8 mouse cellular contexts compared by ENCODE assay signal in genomic region chr2:125246669-125247068, GRCm38 (mm10). TPM values are rescaled to one million over a fixed set of nuclear protein-coding genes. Genes with fewer than 3 reads are reported as not detected.
A peak's percentile ranks its signal among the peaks of the same experiment; 100 is the strongest.
DNase-seq lines count a peak whose midpoint lies in the region; ATAC-seq and TF ChIP-seq lines count a peak whose summit lies in the region.

No protein-coding gene starts in this region.

- no peak for TF ChIP-seq RAD21 in CH12.LX (IDR thresholded peaks at IDR 0.05; ENCODE audit: low read depth, low read length)

- intact Hi-C loops in gastrocnemius, adult 2 months (cut with DNase I), result no loop called here
- intact Hi-C loops in gastrocnemius, postnatal 36 days (cut with DNase I), result no loop called here

- H3K9me3 ChIP-seq in CH12.LX (replicated peaks; ENCODE audit: low read length), result no peaks in the 10 kb centered on the region
- H3K9me3 ChIP-seq in forebrain, embryonic 13.5 days (replicated peaks), result no peaks in the 10 kb centered on the region
- H3K9me3 ChIP-seq in liver, embryonic 11.5 days (ENCODE audit: control insufficient read depth, low read length), result no peaks in the 10 kb centered on the region

- peak overlapping the region; percentile 88 for H3K4me3 ChIP-seq in gastrocnemius, adult 2 months
- H3K4me3 ChIP-seq in CH12.LX (replicated peaks in 1 of 3; ENCODE audit: low read depth in 2 of 3, low read length in 2 of 3, poor library complexity in 1 of 3), result peak overlapping the region; percentile 39 to 40 (median 39)
- peak overlapping the region; percentile 70 for H3K4me3 ChIP-seq in forebrain, embryonic 13.5 days
- H3K4me3 ChIP-seq in liver, embryonic 11.5 days (ENCODE audit: low read depth, low read length), result peak overlapping the region; percentile 94

- no peak for TF ChIP-seq CTCF in gastrocnemius, adult 2 months (IDR thresholded peaks at IDR 0.05)
- TF ChIP-seq CTCF in CH12.LX (conservative IDR thresholded peaks at IDR 0.05 in 1 of 2, IDR thresholded peaks at IDR 0.05 in 1 of 2; ENCODE audit: low read depth in 2 of 2, low read length in 2 of 2), result no peak

- H3K79me2 ChIP-seq in CH12.LX (replicated peaks; ENCODE audit: control insufficient read depth, extremely low read depth, insufficient read depth, poor library complexity, severe bottlenecking), result peaks cover 40% of the 10 kb centered on the region

- H3K4me1 ChIP-seq in CH12.LX (ENCODE audit: control insufficient read depth in 1 of 2, insufficient read depth in 2 of 2), result peaks cover 4 to 26% of the 10 kb centered on the region in 2 experiments; a peak in 3 of 4 replicates
- H3K4me1 ChIP-seq in forebrain, embryonic 13.5 days, result peaks cover 30% of the 10 kb centered on the region
- peaks cover 24% of the 10 kb centered on the region for H3K4me1 ChIP-seq in liver, embryonic 11.5 days (replicated peaks; ENCODE audit: control insufficient read depth, insufficient read depth, low read length)

- ATAC-seq in forebrain, embryonic 13.5 days, result peak; percentile 0; the same call in 1 of the 2 replicates
- ATAC-seq in liver, embryonic 11.5 days (replicated peaks; ENCODE audit: low FRiP score), result 0 out of 2 replicates have a peak, but pooled peaks have one; percentile 0

- no peak for TF ChIP-seq POLR2A in CH12.LX (IDR thresholded peaks at IDR 0.05; ENCODE audit: low read depth, low read length)

- in situ Hi-C loops in CH12.LX (cut with MboI; ENCODE audit: low pct_ligation_motif_present, low pct_unique_long_range_greater_than_20kb, low sequenced_read_pairs), result no loop called here

- H3K27me3 ChIP-seq in CH12.LX (replicated peaks), result no peaks in the 10 kb centered on the region
- no peaks in the 10 kb centered on the region for H3K27me3 ChIP-seq in forebrain, embryonic 13.5 days
- no peaks in the 10 kb centered on the region for H3K27me3 ChIP-seq in liver, embryonic 11.5 days (replicated peaks; ENCODE audit: control insufficient read depth, insufficient read depth, low read length)

- dilution Hi-C loops in CH12.LX (cut with MboI; ENCODE audit: extremely low pct_ligation_motif_present, extremely low pct_unique_long_range_greater_than_20kb, low sequenced_read_pairs), result no loop called here

- WGBS in forebrain, embryonic 13.5 days, result 20% methylated on average over 9 of the region's 9 CpGs
- 7% methylated on average over 9 of the region's 9 CpGs for WGBS in liver, embryonic 11.5 days

- DNase-seq in gastrocnemius, adult 2 months, result no peak
- DNase-seq in gastrocnemius, postnatal 36 days, result no peak
- DNase-seq in CH12.LX (ENCODE audit: extremely low read depth), result no peak
- DNase-seq in liver, embryonic 11.5 days (ENCODE audit: low spot score), result no peak
- DNase-seq in frontal cortex, adult 2 months (ENCODE audit: extremely low spot score in 1 of 2, low spot score in 1 of 2), result no peak
- no peak for DNase-seq in adrenal gland, adult 2 months
- DNase-seq in urinary bladder, postnatal 14 days (ENCODE audit: low spot score), result no peak

- peak overlapping the region; percentile 92 for H3K4me2 ChIP-seq in CH12.LX (ENCODE audit: insufficient read depth, low read depth, poor library complexity, severe bottlenecking)
- peak overlapping the region; percentile 67 for H3K4me2 ChIP-seq in forebrain, embryonic 13.5 days
- H3K4me2 ChIP-seq in liver, embryonic 11.5 days, result peak overlapping the region; percentile 88

- peaks cover 9 to 16% of the 10 kb centered on the region in 2 experiments for H3K36me3 ChIP-seq in CH12.LX (replicated peaks in 1 of 2; ENCODE audit: control insufficient read depth in 1 of 2, insufficient read depth in 1 of 2, low read length in 1 of 2)
- H3K36me3 ChIP-seq in forebrain, embryonic 13.5 days (ENCODE audit: poor library complexity, severe bottlenecking), result peaks cover 17% of the 10 kb centered on the region
- H3K36me3 ChIP-seq in liver, embryonic 11.5 days (ENCODE audit: control insufficient read depth, insufficient read depth, low read length), result peaks cover 15% of the 10 kb centered on the region

- H3K9ac ChIP-seq in CH12.LX (ENCODE audit: insufficient read depth, low read depth), result peak overlapping the region; percentile 76
- H3K9ac ChIP-seq in forebrain, embryonic 13.5 days, result peak overlapping the region; percentile 87
- peak overlapping the region; percentile 99 for H3K9ac ChIP-seq in liver, embryonic 11.5 days (ENCODE audit: low read depth, low read length)

- H3K27ac ChIP-seq in gastrocnemius, adult 2 months, result peak overlapping the region; percentile 83
- H3K27ac ChIP-seq in CH12.LX (ENCODE audit: insufficient read depth, low read depth), result peak overlapping the region; percentile 76
- no peak overlapping the region for H3K27ac ChIP-seq in forebrain, embryonic 13.5 days
- H3K27ac ChIP-seq in liver, embryonic 11.5 days (ENCODE audit: low read depth, low read length), result peak overlapping the region; percentile 96

- TF ChIP-seq EP300 in CH12.LX (IDR thresholded peaks at IDR 0.05; ENCODE audit: low read length), result no peak

TF ChIP-seq in CH12.LX, 34 proteins besides CTCF, POLR2A, EP300 and RAD21:
- TF ChIP-seq MAX (IDR thresholded peaks at IDR 0.05; ENCODE audit: low read length), result peak; percentile 64; the same call in 1 of the 2 replicates
- TF ChIP-seq POLR2AphosphoS2 (IDR thresholded peaks at IDR 0.05; ENCODE audit: low read depth, low read length), result no peak
- TF ChIP-seq MEF2A (IDR thresholded peaks at IDR 0.05; ENCODE audit: borderline replicate concordance, low read depth, low read length), result no peak
- TF ChIP-seq E2F4 (IDR thresholded peaks at IDR 0.05; ENCODE audit: insufficient replicate concordance, low read depth, low read length), result no peak
- TF ChIP-seq MYC (IDR thresholded peaks at IDR 0.05; ENCODE audit: low read depth, low read length), result 0 out of 2 replicates have a peak, but pooled peaks have one; percentile 12
- 0 out of 2 replicates have a peak, but pooled peaks have one; percentile 4 for TF ChIP-seq ZMIZ1 (IDR thresholded peaks at IDR 0.05; ENCODE audit: low read depth, low read length)
- no peak for TF ChIP-seq BHLHE40 (IDR thresholded peaks at IDR 0.05; ENCODE audit: low read depth, low read length)
- no peak for TF ChIP-seq GABPA (IDR thresholded peaks at IDR 0.05; ENCODE audit: insufficient replicate concordance, low read depth, low read length)
- TF ChIP-seq NRF1 (IDR thresholded peaks at IDR 0.05; ENCODE audit: low read depth, low read length), result no peak
- no peak for TF ChIP-seq PAX5 (IDR thresholded peaks at IDR 0.05; ENCODE audit: low read length)
- TF ChIP-seq ZNF384 (IDR thresholded peaks at IDR 0.05; ENCODE audit: low read depth, low read length), result no peak

RNA-seq across cellular contexts. Expression of gene Dut, which starts 0.3 kb away (rescaled TPM):
- total RNA-seq in gastrocnemius, adult 2 months (2021), result 1 to 10 TPM; 7.0 to 7.3 TPM
- 1 to 10 TPM; 7.2 to 9.1 TPM for total RNA-seq in gastrocnemius, postnatal 36 days (2021)
- total RNA-seq in CH12.LX (2012; rRNA removed) (197 and 272 TPM in 2 replicates), CH12.LX (2014; rRNA removed) (348 and 351 TPM in 2 replicates)
- 228 and 232 TPM in 2 replicates for polyA plus RNA-seq in CH12.LX (2012; ENCODE audit: insufficient read length, low read depth)
- polyA plus RNA-seq in forebrain, embryonic 13.5 days (2015; fragmentation: Nextera tagmentation; extraction: Ambion mirVana), result 188 and 199 TPM in 2 replicates
- 334 and 345 TPM in 2 replicates for polyA plus RNA-seq in liver, embryonic 11.5 days (2014; fragmentation: Nextera tagmentation; extraction: Ambion mirVana)
- 34.9 and 38.6 TPM in 2 replicates for polyA plus RNA-seq in frontal cortex, adult 2 months (2012; rRNA removed)
- 10 to 100 TPM; 15.7 to 23.6 TPM for total RNA-seq in adrenal gland, adult 2 months (2021)
- 50.0 and 66.9 TPM in 2 replicates for polyA plus RNA-seq in adrenal gland, adult 2 months (2012; rRNA removed)

Comparison
In these comparisons a context has a peak if more than half of its experiments do, and no peak if none do; other contexts are left out.
1. H3K4me3 ChIP-seq: peak in every context shown above with its lines; median percentile 94 in liver, embryonic 11.5 days; 88 in gastrocnemius, adult 2 months; 70 in forebrain, embryonic 13.5 days; 39 in CH12.LX.